Comparison of ENCODE assay signal across 29 mouse cellular contexts in genomic region chr12:76518000-76518399, GRCm38 (mm10). TPM values are rescaled to one million over a fixed set of nuclear protein-coding genes. Genes with fewer than 3 reads are reported as not detected.
DNase-seq lines count a peak whose midpoint lies in the region; ATAC-seq lines count a peak whose summit lies in the region.
"Had no signal": no experiment of that assay in that cellular context is flagged by ENCODE, and none has a peak within 500 bp of the region (broad histone marks: within the 10 kb centered on the region; RNA-seq: fewer than 3 reads in every experiment).

No protein-coding gene starts in this region.

- H3K4me3 ChIP-seq in kidney, embryonic 15.5 days (replicated peaks): no peak overlapping the region
- H3K4me3 ChIP-seq: forebrain, embryonic 10.5 days; forebrain, embryonic 13.5 days; gastrocnemius, adult 2 months; heart, embryonic 12.5 days; heart, embryonic 15.5 days; hindbrain, embryonic 10.5 days; hindbrain, embryonic 13.5 days had no signal

- H3K27me3 ChIP-seq in kidney, embryonic 15.5 days: no peaks in the 10 kb centered on the region
- H3K27me3 ChIP-seq: CH12.LX; forebrain, embryonic 13.5 days; heart, embryonic 12.5 days; heart, embryonic 15.5 days; hindbrain, embryonic 13.5 days; Patski had no signal

- H3K9ac ChIP-seq in kidney, embryonic 15.5 days: no peak overlapping the region
- H3K9ac ChIP-seq: forebrain, embryonic 13.5 days; heart, embryonic 12.5 days; heart, embryonic 15.5 days; hindbrain, embryonic 13.5 days had no signal

- H3K36me3 ChIP-seq in kidney, embryonic 15.5 days: no peaks in the 10 kb centered on the region
- H3K36me3 ChIP-seq: forebrain, embryonic 10.5 days; G1E; heart, embryonic 12.5 days; heart, embryonic 15.5 days; hindbrain, embryonic 10.5 days; hindbrain, embryonic 13.5 days had no signal

- H3K9me3 ChIP-seq in kidney, embryonic 15.5 days (replicated peaks): no peaks in the 10 kb centered on the region
- H3K9me3 ChIP-seq: forebrain, embryonic 10.5 days; forebrain, embryonic 13.5 days; G1E; heart, embryonic 12.5 days; heart, embryonic 15.5 days; hindbrain, embryonic 10.5 days; hindbrain, embryonic 13.5 days had no signal

- no peak overlapping the region for H3K4me2 ChIP-seq in kidney, embryonic 15.5 days
- H3K4me2 ChIP-seq: forebrain, embryonic 13.5 days; heart, embryonic 12.5 days; heart, embryonic 15.5 days; hindbrain, embryonic 13.5 days had no signal

- H3K4me1 ChIP-seq in kidney, embryonic 15.5 days: peaks cover 12% of the 10 kb centered on the region
- H3K4me1 ChIP-seq: forebrain, embryonic 13.5 days; hindbrain, embryonic 13.5 days had no signal

- ATAC-seq in kidney, embryonic 15.5 days (replicated peaks; ENCODE audit: low FRiP score): no peak
- ATAC-seq: forebrain, embryonic 13.5 days; forebrain, embryonic 16.5 days; hindbrain, embryonic 16.5 days; Patski had no signal

- DNase-seq in kidney, adult 11 months: peak; percentile 66
- no peak for DNase-seq in kidney, postnatal 4 days
- DNase-seq in kidney, adult 8-10 months: peak; percentile 52 to 69
- peak; percentile 57 for DNase-seq in kidney, adult 9 months
- DNase-seq in kidney, postnatal 25 days: peak; percentile 71 to 78
- DNase-seq in gastrocnemius, postnatal 10 days: no peak
- no peak for DNase-seq in lung, postnatal 25 days (ENCODE audit: low spot score)
- DNase-seq: adrenal gland, postnatal 10 days; adrenal gland, postnatal 36 days; B cell, adult 2 months; cerebellum, adult 11 months; cerebellum, adult 8-10 months; gastrocnemius, adult 2 months; gastrocnemius, postnatal 25 days; heart, adult 18-20 months; heart, postnatal 10 days; heart, postnatal 36 days had no signal

- H3K27ac ChIP-seq in kidney, embryonic 15.5 days: no peak overlapping the region
- H3K27ac ChIP-seq: forebrain, embryonic 10.5 days; forebrain, embryonic 13.5 days; heart, embryonic 15.5 days; hindbrain, embryonic 10.5 days; hindbrain, embryonic 13.5 days had no signal

- WGBS in kidney, embryonic 15.5 days: 87% methylated on average over 9 of the region's 9 CpGs

RNA-seq across cellular contexts. Expression of gene Plekhg3, which starts 12.7 kb away (rescaled TPM):
- polyA plus RNA-seq in kidney, embryonic 15.5 days (2015; fragmentation: Nextera tagmentation; extraction: Ambion mirVana): 18.2 and 18.8 TPM in 2 replicates
- 10 to 100 TPM; 13.6 to 18.5 TPM for total RNA-seq in gastrocnemius, postnatal 10 days (2021)

Comparison
In these comparisons a context has a peak if more than half of its experiments do, and no peak if none do; other contexts are left out.
1. DNase-seq: peak in kidney, adult 11 months (single experiment), kidney, adult 8-10 months (2 of 2), kidney, adult 9 months (single experiment) and kidney, postnatal 25 days (2 of 2); none in kidney, postnatal 4 days (0 of 2), gastrocnemius, postnatal 10 days (single experiment) and lung, postnatal 25 days (single experiment).